Mouse (Mus musculus): Measurements from ENCODE around the gene Pcgf6.

DNA sequence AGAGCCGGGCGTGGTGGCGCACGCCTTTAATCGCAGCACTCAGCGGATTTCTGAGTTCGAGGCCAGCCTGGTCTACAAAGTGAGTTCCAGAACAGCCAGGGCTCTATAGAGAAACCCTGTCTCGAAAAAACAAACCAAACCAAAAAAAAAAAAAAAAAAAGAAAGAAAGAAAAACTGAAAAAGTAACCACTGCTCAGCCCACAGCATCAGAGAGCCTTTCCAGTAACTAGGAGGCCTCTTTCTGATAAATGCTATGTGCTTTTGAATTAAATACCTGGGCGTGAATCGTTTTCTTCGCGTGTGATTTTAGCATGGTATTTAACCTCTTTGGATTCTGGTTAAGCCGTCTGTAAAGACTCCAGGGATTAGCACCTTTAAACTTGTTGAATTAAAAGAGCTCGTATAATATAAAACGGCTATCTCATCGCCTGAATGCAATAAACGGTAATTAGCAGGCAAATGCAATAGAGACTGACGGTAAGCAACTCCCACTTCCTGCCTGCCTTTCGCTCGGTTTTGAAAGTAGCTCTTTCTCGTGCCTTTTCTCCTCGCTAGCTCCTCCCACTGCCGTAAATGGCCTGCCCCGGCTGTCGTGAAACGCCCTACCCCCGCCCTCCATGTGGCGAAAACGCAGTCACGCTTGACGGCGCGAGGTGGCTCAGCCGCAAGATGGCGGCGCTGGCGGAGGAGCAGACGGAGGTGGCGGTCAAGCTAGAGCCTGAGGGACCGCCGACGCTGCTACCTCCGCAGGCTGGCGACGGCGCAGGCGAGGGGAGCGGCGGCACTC lies 16.6 kb upstream of the Pcgf6 start, which contains the start of gene Taf5:
- TF ChIP-seq POLR2A (IDR thresholded peaks at IDR 0.05; ENCODE audit: insufficient read depth, low read depth, low read length) (peak; percentile 97), CTCF (IDR thresholded peaks at IDR 0.05; ENCODE audit: insufficient read depth, low read depth, low read length) (no peak)
